Mouse (Mus musculus): ENCODE data around the gene Actr1a. TPM values are rescaled to one million over a fixed set of nuclear protein-coding genes. Genes with fewer than 3 reads are reported as not detected.

Actr1a gene
- polyA plus RNA-seq, 1 experiment from 2014 or later: 168 TPM

- H3K27me3 ChIP-seq (ENCODE audit: low read depth, poor library complexity, severe bottlenecking): no peaks in the 10 kb centered on the region
- WGBS: 87% methylated on average over 4 of the region's 4 CpGs
- no peak for DNase-seq (ENCODE audit: low spot score)
- H3K4me3 ChIP-seq: no peak overlapping the region
- H3K27ac ChIP-seq: no peak overlapping the region
- peaks cover 25% of the 10 kb centered on the region for H3K36me3 ChIP-seq
- H3K4me1 ChIP-seq: peaks cover 46% of the 10 kb centered on the region
- no peaks in the 10 kb centered on the region for H3K9me3 ChIP-seq (replicated peaks)
Observed at GRCm38 (mm10) chr19:46418051-46418450, 22.5 kb upstream of the Actr1a start.

- Histone ChIP-seq H3K27ac (no peak overlapping the region), H3K27me3 (ENCODE audit: low read depth, poor library complexity, severe bottlenecking) (no peaks in the 10 kb centered on the region), H3K36me3 (peaks cover 33% of the 10 kb centered on the region), H3K4me1 (peaks cover 29% of the 10 kb centered on the region), H3K4me3 (no peak overlapping the region), H3K9me3 (replicated peaks) (no peaks in the 10 kb centered on the region)
- 79% methylated on average over 9 of the region's 9 CpGs for WGBS
- no peak for DNase-seq (ENCODE audit: low spot score)
Observed at GRCm38 (mm10) chr19:46416276-46416675, 20.7 kb upstream of the Actr1a start.

- no peak for DNase-seq (ENCODE audit: low spot score)
- H3K4me1 ChIP-seq: peaks cover 13% of the 10 kb centered on the region
- no peaks in the 10 kb centered on the region for H3K9me3 ChIP-seq (replicated peaks)
- peaks cover 51% of the 10 kb centered on the region for H3K36me3 ChIP-seq
- 93% methylated on average over 8 of the region's 8 CpGs for WGBS
- H3K4me3 ChIP-seq: no peak overlapping the region
- H3K27me3 ChIP-seq (ENCODE audit: low read depth, poor library complexity, severe bottlenecking): no peaks in the 10 kb centered on the region
- no peak overlapping the region for H3K27ac ChIP-seq
Observed at GRCm38 (mm10) chr19:46414486-46414885, 18.9 kb upstream of the Actr1a start.

GRCm38 (mm10) chr19:46413969-46414368 lies 18.4 kb upstream of the Actr1a start:
- Histone ChIP-seq H3K27ac (no peak overlapping the region), H3K4me1 (peaks cover 12% of the 10 kb centered on the region), H3K36me3 (peaks cover 56% of the 10 kb centered on the region), H3K9me3 (replicated peaks) (no peaks in the 10 kb centered on the region), H3K27me3 (ENCODE audit: low read depth, poor library complexity, severe bottlenecking) (no peaks in the 10 kb centered on the region), H3K4me3 (no peak overlapping the region)
- 84% methylated on average over 2 of the region's 2 CpGs for WGBS
- DNase-seq (ENCODE audit: low spot score): no peak

- H3K4me3 ChIP-seq: no peak overlapping the region
- WGBS: 88% methylated on average over 12 of the region's 12 CpGs
- DNase-seq (ENCODE audit: low spot score): no peak
- no peaks in the 10 kb centered on the region for H3K9me3 ChIP-seq (replicated peaks)
- no peaks in the 10 kb centered on the region for H3K27me3 ChIP-seq (ENCODE audit: low read depth, poor library complexity, severe bottlenecking)
- peaks cover 70% of the 10 kb centered on the region for H3K36me3 ChIP-seq
- peaks cover 5% of the 10 kb centered on the region; the same call in 1 of the 2 replicates for H3K4me1 ChIP-seq
- H3K27ac ChIP-seq: no peak overlapping the region
Observed at GRCm38 (mm10) chr19:46412056-46412805, 16.7 kb upstream of the Actr1a start.

- no peaks in the 10 kb centered on the region for H3K9me3 ChIP-seq (replicated peaks)
- H3K4me3 ChIP-seq: no peak overlapping the region
- 0 out of 2 replicates have a peak, but pooled peaks cover 2% of the 10 kb centered on the region for H3K4me1 ChIP-seq
- H3K27me3 ChIP-seq (ENCODE audit: low read depth, poor library complexity, severe bottlenecking): no peaks in the 10 kb centered on the region
- H3K27ac ChIP-seq: no peak overlapping the region
- WGBS: 81% methylated on average over 3 of the region's 3 CpGs
- DNase-seq (ENCODE audit: low spot score): no peak
- peaks cover 86% of the 10 kb centered on the region for H3K36me3 ChIP-seq
Observed at GRCm38 (mm10) chr19:46409506-46409905, 14.0 kb upstream of the Actr1a start.

- H3K27ac ChIP-seq: peak overlapping the region; percentile 15; the same call in 1 of the 2 replicates
- H3K9me3 ChIP-seq (replicated peaks): no peaks in the 10 kb centered on the region
- DNase-seq (ENCODE audit: low spot score): no peak
- H3K27me3 ChIP-seq (ENCODE audit: low read depth, poor library complexity, severe bottlenecking): no peaks in the 10 kb centered on the region
- WGBS: 71% methylated on average over 8 of the region's 8 CpGs
- H3K36me3 ChIP-seq: peaks cover 94% of the 10 kb centered on the region
- 0 out of 2 replicates have a peak, but pooled peaks cover 2% of the 10 kb centered on the region for H3K4me1 ChIP-seq
- no peak overlapping the region for H3K4me3 ChIP-seq
Observed at GRCm38 (mm10) chr19:46406592-46407386, 11.2 kb upstream of the Actr1a start.

- no peak for DNase-seq (ENCODE audit: low spot score)
- H3K36me3 ChIP-seq: peaks cover 78% of the 10 kb centered on the region
- no peak overlapping the region for H3K4me3 ChIP-seq
- no peaks in the 10 kb centered on the region for H3K27me3 ChIP-seq (ENCODE audit: low read depth, poor library complexity, severe bottlenecking)
- H3K9me3 ChIP-seq (replicated peaks): no peaks in the 10 kb centered on the region
- WGBS: 93% methylated on average over 1 of the region's 1 CpGs
- peaks cover 15% of the 10 kb centered on the region for H3K4me1 ChIP-seq
- no peak overlapping the region for H3K27ac ChIP-seq
Observed at GRCm38 (mm10) chr19:46404030-46404429, 8.5 kb upstream of the Actr1a start.

- DNase-seq (ENCODE audit: low spot score): no peak
- peaks cover 47% of the 10 kb centered on the region for H3K36me3 ChIP-seq
- peaks cover 35% of the 10 kb centered on the region for H3K4me1 ChIP-seq
- no peak overlapping the region for H3K4me3 ChIP-seq
- no peaks in the 10 kb centered on the region for H3K27me3 ChIP-seq (ENCODE audit: low read depth, poor library complexity, severe bottlenecking)
- H3K9me3 ChIP-seq (replicated peaks): no peaks in the 10 kb centered on the region
- WGBS: 93% methylated on average over 7 of the region's 7 CpGs
- H3K27ac ChIP-seq: no peak overlapping the region
Observed at GRCm38 (mm10) chr19:46400558-46400957, 5.0 kb upstream of the Actr1a start.

GRCm38 (mm10) chr19:46399886-46400285 lies 4.3 kb upstream of the Actr1a start:
- Histone ChIP-seq H3K27ac (no peak overlapping the region), H3K4me3 (no peak overlapping the region; the same call in 1 of the 2 replicates), H3K4me1 (peaks cover 35% of the 10 kb centered on the region), H3K27me3 (ENCODE audit: low read depth, poor library complexity, severe bottlenecking) (no peaks in the 10 kb centered on the region), H3K36me3 (peaks cover 40% of the 10 kb centered on the region), H3K9me3 (replicated peaks) (no peaks in the 10 kb centered on the region)
- whole genome bisulfite sequencing: 72% methylated on average over 7 of the region's 7 CpGs
- no peak for DNase-seq (ENCODE audit: low spot score)

- Histone ChIP-seq H3K4me3 (no peak overlapping the region), H3K9me3 (replicated peaks) (no peaks in the 10 kb centered on the region), H3K27ac (no peak overlapping the region), H3K36me3 (peaks cover 35% of the 10 kb centered on the region), H3K27me3 (ENCODE audit: low read depth, poor library complexity, severe bottlenecking) (no peaks in the 10 kb centered on the region), H3K4me1 (peaks cover 39% of the 10 kb centered on the region)
- WGBS: 84% methylated on average over 6 of the region's 6 CpGs
- no peak for DNase-seq (ENCODE audit: low spot score)
Observed at GRCm38 (mm10) chr19:46399372-46399771, 3.8 kb upstream of the Actr1a start.

- Histone ChIP-seq H3K36me3 (peaks cover 26% of the 10 kb centered on the region), H3K9me3 (replicated peaks) (no peaks in the 10 kb centered on the region), H3K27me3 (ENCODE audit: low read depth, poor library complexity, severe bottlenecking) (no peaks in the 10 kb centered on the region), H3K4me3 (peak overlapping the region; percentile 86), H3K4me1 (peaks cover 49% of the 10 kb centered on the region), H3K27ac (no peak overlapping the region)
- no peak for DNase-seq (ENCODE audit: low spot score)
- WGBS: 49% methylated on average over 3 of the region's 3 CpGs
Observed at GRCm38 (mm10) chr19:46398401-46398800, 2.9 kb upstream of the Actr1a start.

GRCm38 (mm10) chr19:46397436-46398001 lies 2.0 kb upstream of the Actr1a start:
- H3K27me3 ChIP-seq (ENCODE audit: low read depth, poor library complexity, severe bottlenecking): no peaks in the 10 kb centered on the region
- no peaks in the 10 kb centered on the region for H3K9me3 ChIP-seq (replicated peaks)
- WGBS: 2% methylated on average over 19 of the region's 19 CpGs
- H3K4me1 ChIP-seq: peaks cover 50% of the 10 kb centered on the region
- peak; percentile 64 for DNase-seq (ENCODE audit: low spot score)
- H3K36me3 ChIP-seq: peaks cover 17% of the 10 kb centered on the region
- H3K4me3 ChIP-seq: peak overlapping the region; percentile 86
- H3K27ac ChIP-seq: peak overlapping the region; percentile 93
